Mouse (Mus musculus): Measurements from ENCODE around the gene Ffar4. TPM values are rescaled to one million over a fixed set of nuclear protein-coding genes. Genes with fewer than 3 reads are reported as not detected.
A peak's percentile ranks its signal among the peaks of the same experiment; 100 is the strongest.

The Ffar4 gene
- total and polyA plus RNA-seq, 2 experiments from 2014 or later: 0.15 to 0.95 TPM

DNA sequence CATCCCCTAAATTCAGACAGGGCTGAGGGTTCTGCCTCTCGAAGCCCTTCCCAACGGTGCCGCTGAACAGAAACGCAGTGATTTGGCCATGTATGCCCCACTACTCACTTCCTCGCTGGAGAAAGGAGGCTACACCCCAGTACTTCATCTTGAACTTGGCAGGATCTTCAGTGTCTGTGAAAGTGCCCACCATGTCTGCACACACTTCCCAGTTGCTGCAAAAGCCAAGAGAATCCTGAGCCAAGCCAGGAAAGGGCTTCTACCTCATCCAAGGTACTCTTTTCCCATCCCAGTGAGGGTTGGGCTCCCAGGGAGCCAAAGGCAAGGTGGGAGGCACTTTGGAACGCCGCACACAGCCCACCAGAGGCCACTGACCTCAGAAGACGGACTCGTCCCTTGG, 27.1 kb downstream of the Ffar4 start:
- H3K4me1 ChIP-seq (ENCODE audit: insufficient read depth): 0 out of 2 replicates have a peak, but pooled peaks cover 6% of the 10 kb centered on the region
- ATAC-seq (no peak), DNase-seq (no peak)

DNA sequence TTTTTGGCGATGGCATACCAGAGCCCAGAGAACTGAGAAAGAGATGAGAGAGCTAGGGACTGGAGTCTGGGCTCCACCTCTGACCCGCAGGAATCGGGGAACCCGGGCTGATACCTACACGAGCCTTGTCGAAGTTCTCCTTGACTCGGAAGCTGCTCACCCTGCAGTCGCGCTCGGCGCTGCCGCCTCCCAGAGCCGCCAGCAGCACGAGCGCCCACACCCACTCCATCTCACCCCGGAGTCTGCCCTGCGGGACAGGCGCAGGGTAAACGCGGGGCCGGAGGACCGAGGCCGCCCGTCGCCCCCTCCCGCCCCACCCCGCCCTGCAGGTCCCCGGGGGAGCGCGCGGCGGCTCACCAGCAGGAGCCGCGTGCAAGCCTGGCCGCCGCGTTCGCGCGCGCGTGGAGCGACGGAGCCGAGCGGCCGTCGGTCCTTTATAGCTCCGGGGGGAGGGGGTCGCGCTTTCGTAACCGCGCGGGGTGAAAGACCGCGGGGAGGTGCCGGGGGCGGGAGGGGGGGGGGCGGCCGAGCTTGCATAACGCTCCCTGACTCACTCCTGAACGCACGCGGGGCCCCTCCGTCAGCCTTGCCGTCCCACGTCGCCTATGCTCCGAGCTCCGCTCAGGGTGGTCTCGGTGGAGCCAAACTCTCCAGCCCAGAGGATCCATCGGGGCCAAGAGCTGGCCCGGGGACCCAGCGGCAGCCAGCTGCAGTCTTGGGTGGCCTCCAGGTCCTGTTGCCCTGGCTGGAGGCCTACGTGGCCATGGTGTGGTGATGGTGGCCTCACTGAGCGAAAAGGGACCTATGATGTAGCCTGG, 27.7 kb downstream of the Ffar4 start:
- Histone ChIP-seq H3K36me3 (ENCODE audit: insufficient read depth) (no peaks in the 10 kb centered on the region), H3K4me1 (ENCODE audit: insufficient read depth) (0 out of 2 replicates have a peak, but pooled peaks cover 6% of the 10 kb centered on the region), H3K4me2 (ENCODE audit: low read depth) (peak overlapping the region; percentile 80), H3K27ac (ENCODE audit: low read depth, low read length) (no peak overlapping the region), H3K4me3 (ENCODE audit: low read depth, low read length) (peak overlapping the region; percentile 57), H3K9ac (peak overlapping the region; percentile 45), H3K9me3 (ENCODE audit: low read length) (no peaks in the 10 kb centered on the region), H3K27me3 (ENCODE audit: insufficient read depth, low read length) (no peaks in the 10 kb centered on the region; the same call in none of the 2 replicates)
- peak; percentile 38 for DNase-seq
- no peak for TF ChIP-seq CTCF (IDR thresholded peaks at IDR 0.05; ENCODE audit: low read depth)
- 2% methylated on average over 64 of the region's 77 CpGs for WGBS
- peak; percentile 84 for ATAC-seq

More for the DNA sequence above, 27.1 kb downstream of the Ffar4 start:
- no peak overlapping the region for H3K9ac ChIP-seq
- H3K4me2 ChIP-seq (ENCODE audit: low read depth): peak overlapping the region; percentile 80
- H3K9me3 ChIP-seq (ENCODE audit: low read length): no peaks in the 10 kb centered on the region
- no peaks in the 10 kb centered on the region; the same call in none of the 2 replicates for H3K27me3 ChIP-seq (ENCODE audit: insufficient read depth, low read length)
- H3K36me3 ChIP-seq (ENCODE audit: insufficient read depth): no peaks in the 10 kb centered on the region
- TF ChIP-seq CTCF (IDR thresholded peaks at IDR 0.05; ENCODE audit: low read depth): no peak
- peak overlapping the region; percentile 57 for H3K4me3 ChIP-seq (ENCODE audit: low read depth, low read length)
- 28% methylated on average over 9 of the region's 9 CpGs for WGBS
- H3K27ac ChIP-seq (ENCODE audit: low read depth, low read length): no peak overlapping the region

DNA sequence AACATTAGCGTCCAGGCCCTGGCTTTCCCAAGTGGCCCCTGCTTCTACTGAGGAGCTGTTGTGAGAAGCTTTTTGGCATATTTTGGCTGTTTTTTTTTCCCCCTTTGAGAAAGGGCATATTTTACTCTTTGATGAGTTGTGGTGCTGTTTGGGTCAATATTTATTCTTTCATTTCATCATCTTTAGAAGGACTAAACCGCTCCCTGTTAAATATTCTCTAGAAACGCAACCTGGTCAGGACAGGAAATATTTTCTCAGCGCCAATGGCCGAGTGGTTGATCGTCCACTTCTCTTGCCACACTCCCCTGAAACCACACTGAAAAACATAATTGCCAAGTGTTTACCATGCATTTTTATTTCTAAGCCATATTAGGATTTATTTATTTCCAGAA, 28.3 kb downstream of the Ffar4 start, which contains the start of gene Rbp4:
TSS of gene Rbp4 (minus strand) at position 63 of the 392 bp plus-strand sequence.
- no peak for ATAC-seq
- H3K4me2 ChIP-seq (ENCODE audit: low read depth): peak within 1 kb of the TSS; percentile 80
- WGBS: 77% methylated on average over 6 of the region's 6 CpGs

DNA sequence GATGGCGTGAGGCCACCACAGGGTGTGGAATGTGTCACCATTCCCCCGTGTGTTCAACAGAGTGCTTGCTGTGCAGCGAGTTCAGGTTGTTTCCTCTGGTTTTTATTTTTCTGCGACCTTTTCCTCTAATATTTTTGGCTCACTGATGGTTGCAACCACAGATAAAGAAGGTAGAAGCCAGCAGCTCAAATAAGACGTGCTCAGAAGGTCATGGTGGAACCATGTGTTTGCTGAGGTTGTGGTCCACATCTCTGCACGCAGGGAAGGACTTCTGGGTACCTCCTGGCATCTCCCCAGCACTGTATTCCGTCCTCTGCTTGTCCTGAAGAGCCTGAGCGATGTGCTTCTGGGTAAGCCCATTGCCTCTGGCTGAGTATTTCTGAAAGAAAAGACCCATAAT, 29.8 kb downstream of the Ffar4 start:
- Histone ChIP-seq H3K9ac (no peak overlapping the region), H3K4me1 (ENCODE audit: insufficient read depth) (0 out of 2 replicates have a peak, but pooled peaks cover 6% of the 10 kb centered on the region), H3K9me3 (ENCODE audit: low read length) (no peaks in the 10 kb centered on the region), H3K36me3 (ENCODE audit: insufficient read depth) (no peaks in the 10 kb centered on the region), H3K4me2 (ENCODE audit: low read depth) (no peak overlapping the region), H3K27me3 (ENCODE audit: insufficient read depth, low read length) (no peaks in the 10 kb centered on the region; the same call in none of the 2 replicates), H3K27ac (ENCODE audit: low read depth, low read length) (no peak overlapping the region), H3K4me3 (ENCODE audit: low read depth, low read length) (no peak overlapping the region)
- no peak for DNase-seq
- 75% methylated on average over 8 of the region's 8 CpGs for WGBS
- no peak for TF ChIP-seq CTCF (IDR thresholded peaks at IDR 0.05; ENCODE audit: low read depth)
- no peak for ATAC-seq

More for the DNA sequence above, 28.3 kb downstream of the Ffar4 start, which contains the start of gene Rbp4:
- H3K9ac ChIP-seq: peak within 1 kb of the TSS; percentile 45
- no peak within 1 kb of the TSS for H3K27ac ChIP-seq (ENCODE audit: low read depth, low read length)
- H3K9me3 ChIP-seq (ENCODE audit: low read length): no peaks in the 10 kb centered on the region
- DNase-seq: no peak
- no peaks in the 10 kb centered on the region; the same call in none of the 2 replicates for H3K27me3 ChIP-seq (ENCODE audit: insufficient read depth, low read length)
- no peak for TF ChIP-seq CTCF (IDR thresholded peaks at IDR 0.05; ENCODE audit: low read depth)
- H3K36me3 ChIP-seq (ENCODE audit: insufficient read depth): no peaks in the 10 kb centered on the region
- 0 out of 2 replicates have a peak, but pooled peaks cover 6% of the 10 kb centered on the region for H3K4me1 ChIP-seq (ENCODE audit: insufficient read depth)
- H3K4me3 ChIP-seq (ENCODE audit: low read depth, low read length): peak within 1 kb of the TSS; percentile 57

DNA sequence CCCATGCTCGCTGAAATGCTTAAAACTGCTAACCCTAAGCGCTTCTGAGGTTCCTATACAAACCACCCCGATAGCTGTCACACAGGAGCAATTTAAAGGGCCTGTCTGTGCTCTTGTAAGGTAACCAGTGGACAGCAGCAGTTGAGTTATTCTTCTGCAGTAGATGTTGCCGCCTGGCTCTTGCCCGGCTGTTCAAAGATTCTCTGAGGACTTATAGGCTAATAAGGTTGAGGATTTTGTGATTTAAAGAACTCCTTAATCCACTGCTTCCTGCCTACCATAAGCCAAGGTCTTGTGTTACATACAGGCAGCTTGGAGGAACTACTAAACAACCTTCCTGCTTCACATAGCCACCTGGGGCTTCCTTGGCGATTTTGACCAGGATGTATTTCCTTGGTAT, 35.6 kb downstream of the Ffar4 start, which contains the start of gene Pde6c:
TSS of gene Pde6c (plus strand) at position 301 of the 400 bp plus-strand sequence.
- Histone ChIP-seq H3K4me1 (ENCODE audit: insufficient read depth) (no peaks in the 10 kb centered on the region), H3K4me3 (ENCODE audit: low read depth, low read length) (no peak within 1 kb of the TSS), H3K27ac (ENCODE audit: low read depth, low read length) (no peak within 1 kb of the TSS), H3K9ac (no peak within 1 kb of the TSS), H3K4me2 (ENCODE audit: low read depth) (no peak within 1 kb of the TSS), H3K27me3 (ENCODE audit: insufficient read depth, low read length) (no peaks in the 10 kb centered on the region; the same call in 1 of the 2 replicates), H3K36me3 (ENCODE audit: insufficient read depth) (no peaks in the 10 kb centered on the region), H3K9me3 (ENCODE audit: low read length) (no peaks in the 10 kb centered on the region)
- DNase-seq: no peak
- ATAC-seq: no peak
- WGBS: 77% methylated on average over 6 of the region's 6 CpGs
- no peak for TF ChIP-seq CTCF (IDR thresholded peaks at IDR 0.05; ENCODE audit: low read depth)

DNA sequence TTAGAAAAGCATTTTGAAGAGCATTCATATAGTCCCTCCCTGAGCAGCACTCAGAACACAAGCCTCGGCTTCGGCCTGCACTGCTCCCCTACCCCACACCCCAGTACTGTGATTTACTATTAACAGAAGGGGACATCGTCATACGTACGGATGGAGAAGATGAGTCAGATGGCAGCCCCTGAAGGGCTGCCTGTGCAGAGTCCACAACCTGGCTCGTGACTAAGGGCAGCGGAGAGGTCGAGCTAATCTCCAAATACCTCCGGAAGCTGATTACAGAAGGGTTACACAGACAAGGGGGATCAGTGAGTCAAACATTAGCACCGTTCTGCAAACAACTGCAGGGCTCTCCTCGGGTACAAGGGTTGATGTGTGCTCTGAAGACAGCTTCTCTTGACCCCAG, 37.1 kb downstream of the Ffar4 start:
- 70% methylated on average over 11 of the region's 11 CpGs for WGBS
- H3K4me1 ChIP-seq (ENCODE audit: insufficient read depth): no peaks in the 10 kb centered on the region
- no peak for DNase-seq
- no peak overlapping the region for H3K9ac ChIP-seq
- H3K4me3 ChIP-seq (ENCODE audit: low read depth, low read length): no peak overlapping the region
- H3K36me3 ChIP-seq (ENCODE audit: insufficient read depth): no peaks in the 10 kb centered on the region
- H3K27ac ChIP-seq (ENCODE audit: low read depth, low read length): no peak overlapping the region
- ATAC-seq: no peak; the same call in 1 of the 2 replicates
- H3K4me2 ChIP-seq (ENCODE audit: low read depth): no peak overlapping the region
- no peaks in the 10 kb centered on the region for H3K9me3 ChIP-seq (ENCODE audit: low read length)
- no peak for TF ChIP-seq CTCF (IDR thresholded peaks at IDR 0.05; ENCODE audit: low read depth)
- H3K27me3 ChIP-seq (ENCODE audit: insufficient read depth, low read length): no peaks in the 10 kb centered on the region

DNA sequence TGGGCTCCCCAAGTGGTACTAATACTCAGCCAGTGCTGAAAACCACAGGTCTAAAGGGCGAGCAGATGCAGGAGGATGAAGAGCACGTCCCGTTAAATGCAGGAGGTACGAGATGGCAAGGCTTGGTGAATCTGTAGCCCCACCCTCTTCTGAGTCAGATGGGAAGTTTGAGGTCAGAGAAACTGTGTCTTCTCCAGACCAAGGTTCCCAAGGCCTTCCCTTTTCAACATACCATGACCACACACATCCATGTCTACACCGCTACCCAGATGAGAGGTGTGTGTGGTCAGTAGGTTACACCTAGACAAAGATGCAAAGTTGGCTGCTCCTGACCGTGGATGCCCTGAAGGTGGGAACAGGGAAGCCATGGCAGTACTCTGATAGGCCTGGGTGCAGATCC, 37.9 kb downstream of the Ffar4 start:
- Histone ChIP-seq H3K27me3 (ENCODE audit: insufficient read depth, low read length) (no peaks in the 10 kb centered on the region), H3K9ac (no peak overlapping the region), H3K4me2 (ENCODE audit: low read depth) (no peak overlapping the region), H3K4me1 (ENCODE audit: insufficient read depth) (no peaks in the 10 kb centered on the region), H3K36me3 (ENCODE audit: insufficient read depth) (no peaks in the 10 kb centered on the region), H3K4me3 (ENCODE audit: low read depth, low read length) (no peak overlapping the region), H3K27ac (ENCODE audit: low read depth, low read length) (no peak overlapping the region), H3K9me3 (ENCODE audit: low read length) (no peaks in the 10 kb centered on the region)
- no peak for TF ChIP-seq CTCF (IDR thresholded peaks at IDR 0.05; ENCODE audit: low read depth)
- DNase-seq: no peak
- no peak for ATAC-seq
- WGBS: 90% methylated on average over 6 of the region's 6 CpGs

All from forebrain, postnatal 0 days (tissue).